Mouse (Mus musculus): ENCODE results near the gene Cacna1i. TPM values are rescaled to one million over a fixed set of nuclear protein-coding genes. Genes with fewer than 3 reads are reported as not detected.
A peak's percentile ranks its signal among the peaks of the same experiment; 100 is the strongest.

Cacna1i gene
- polyA plus RNA-seq, 1 experiment from 2014 or later, result not detected

GRCm38 (mm10) chr15:80279053-80279452 lies 8.0 kb upstream of the Cacna1i start:
- no peak for DNase-seq (ENCODE audit: low spot score)
- no peak overlapping the region for H3K27ac ChIP-seq
- H3K4me3 ChIP-seq (replicated peaks; ENCODE audit: low read depth, low read length), result no peak overlapping the region
- no peak for ATAC-seq (replicated peaks; ENCODE audit: low FRiP score, low read depth)
- no peak for TF ChIP-seq CTCF (IDR thresholded peaks at IDR 0.05; ENCODE audit: low read depth)
- H3K36me3 ChIP-seq (ENCODE audit: insufficient read depth, low read length), result no peaks in the 10 kb centered on the region
- no peaks in the 10 kb centered on the region for H3K4me1 ChIP-seq (replicated peaks; ENCODE audit: insufficient read depth, low read length)
- no peaks in the 10 kb centered on the region for H3K9me3 ChIP-seq (replicated peaks; ENCODE audit: low read length)
- WGBS, result 83% methylated on average over 2 of the region's 2 CpGs
- no peak overlapping the region for H3K4me2 ChIP-seq (ENCODE audit: low read length)
- peaks cover 3% of the 10 kb centered on the region; the same call in 1 of the 2 replicates for H3K27me3 ChIP-seq (ENCODE audit: insufficient read depth, low read length)
- no peak overlapping the region for H3K9ac ChIP-seq (ENCODE audit: low read depth, low read length)

- ATAC-seq (replicated peaks; ENCODE audit: low FRiP score, low read depth), result no peak
- Histone ChIP-seq H3K36me3 (ENCODE audit: insufficient read depth, low read length) (no peaks in the 10 kb centered on the region), H3K9me3 (replicated peaks; ENCODE audit: low read length) (no peaks in the 10 kb centered on the region), H3K9ac (ENCODE audit: low read depth, low read length) (no peak overlapping the region), H3K4me1 (replicated peaks; ENCODE audit: insufficient read depth, low read length) (no peaks in the 10 kb centered on the region), H3K4me3 (replicated peaks; ENCODE audit: low read depth, low read length) (no peak overlapping the region), H3K27me3 (ENCODE audit: insufficient read depth, low read length) (peaks cover 3% of the 10 kb centered on the region; the same call in 1 of the 2 replicates), H3K4me2 (ENCODE audit: low read length) (no peak overlapping the region), H3K27ac (no peak overlapping the region)
- WGBS, result 22% methylated on average over 6 of the region's 6 CpGs
- peak; percentile 71 for TF ChIP-seq CTCF (IDR thresholded peaks at IDR 0.05; ENCODE audit: low read depth)
- DNase-seq (ENCODE audit: low spot score), result no peak
These were observed 6.4 kb upstream of the Cacna1i start for GRCm38 (mm10) chr15:80280646-80281045.

- DNase-seq (ENCODE audit: low spot score) (no peak), ATAC-seq (replicated peaks; ENCODE audit: low FRiP score, low read depth) (no peak)
- Histone ChIP-seq H3K4me3 (replicated peaks; ENCODE audit: low read depth, low read length) (peak overlapping the region; percentile 41), H3K36me3 (ENCODE audit: insufficient read depth, low read length) (no peaks in the 10 kb centered on the region), H3K9me3 (replicated peaks; ENCODE audit: low read length) (no peaks in the 10 kb centered on the region), H3K27ac (no peak overlapping the region), H3K4me1 (replicated peaks; ENCODE audit: insufficient read depth, low read length) (peaks cover 3% of the 10 kb centered on the region; the same call in 1 of the 2 replicates), H3K9ac (ENCODE audit: low read depth, low read length) (no peak overlapping the region), H3K4me2 (ENCODE audit: low read length) (peak overlapping the region; percentile 76), H3K27me3 (ENCODE audit: insufficient read depth, low read length) (peaks cover 34% of the 10 kb centered on the region)
- WGBS, result 2% methylated on average over 23 of the region's 23 CpGs
- TF ChIP-seq CTCF (IDR thresholded peaks at IDR 0.05; ENCODE audit: low read depth), result no peak
These were observed 998 bp downstream of the Cacna1i start for GRCm38 (mm10) chr15:80288036-80288435.

- H3K36me3 ChIP-seq (ENCODE audit: insufficient read depth, low read length), result no peaks in the 10 kb centered on the region
- 14% methylated on average over 10 of the region's 10 CpGs for WGBS
- no peak overlapping the region for H3K4me2 ChIP-seq (ENCODE audit: low read length)
- H3K27me3 ChIP-seq (ENCODE audit: insufficient read depth, low read length), result peaks cover 34% of the 10 kb centered on the region
- H3K4me1 ChIP-seq (replicated peaks; ENCODE audit: insufficient read depth, low read length), result peaks cover 3% of the 10 kb centered on the region; the same call in 1 of the 2 replicates
- peak; percentile 74 for TF ChIP-seq CTCF (IDR thresholded peaks at IDR 0.05; ENCODE audit: low read depth)
- ATAC-seq (replicated peaks; ENCODE audit: low FRiP score, low read depth) (no peak), DNase-seq (ENCODE audit: low spot score) (peak; percentile 78)
- H3K4me3 ChIP-seq (replicated peaks; ENCODE audit: low read depth, low read length), result no peak overlapping the region
- no peak overlapping the region for H3K9ac ChIP-seq (ENCODE audit: low read depth, low read length)
- H3K9me3 ChIP-seq (replicated peaks; ENCODE audit: low read length), result no peaks in the 10 kb centered on the region
- H3K27ac ChIP-seq, result no peak overlapping the region
These were observed 2.4 kb downstream of the Cacna1i start for GRCm38 (mm10) chr15:80289436-80289835.

- ATAC-seq (replicated peaks; ENCODE audit: low FRiP score, low read depth) (no peak), DNase-seq (ENCODE audit: low spot score) (no peak)
- Histone ChIP-seq H3K9me3 (replicated peaks; ENCODE audit: low read length) (no peaks in the 10 kb centered on the region), H3K4me1 (replicated peaks; ENCODE audit: insufficient read depth, low read length) (no peaks in the 10 kb centered on the region), H3K9ac (ENCODE audit: low read depth, low read length) (no peak overlapping the region), H3K36me3 (ENCODE audit: insufficient read depth, low read length) (no peaks in the 10 kb centered on the region), H3K4me3 (replicated peaks; ENCODE audit: low read depth, low read length) (no peak overlapping the region), H3K27ac (no peak overlapping the region), H3K27me3 (ENCODE audit: insufficient read depth, low read length) (no peaks in the 10 kb centered on the region), H3K4me2 (ENCODE audit: low read length) (no peak overlapping the region)
- WGBS, result 100% methylated on average over 1 of the region's 1 CpGs
- TF ChIP-seq CTCF (IDR thresholded peaks at IDR 0.05; ENCODE audit: low read depth), result peak; percentile 38
These were observed 10.1 kb downstream of the Cacna1i start for GRCm38 (mm10) chr15:80297146-80297545.

GRCm38 (mm10) chr15:80303779-80304178 lies 16.7 kb downstream of the Cacna1i start:
- Histone ChIP-seq H3K4me3 (replicated peaks; ENCODE audit: low read depth, low read length) (no peak overlapping the region), H3K9ac (ENCODE audit: low read depth, low read length) (no peak overlapping the region), H3K4me1 (replicated peaks; ENCODE audit: insufficient read depth, low read length) (no peaks in the 10 kb centered on the region), H3K9me3 (replicated peaks; ENCODE audit: low read length) (no peaks in the 10 kb centered on the region), H3K27me3 (ENCODE audit: insufficient read depth, low read length) (no peaks in the 10 kb centered on the region), H3K4me2 (ENCODE audit: low read length) (no peak overlapping the region), H3K36me3 (ENCODE audit: insufficient read depth, low read length) (no peaks in the 10 kb centered on the region), H3K27ac (no peak overlapping the region)
- WGBS, result 45% methylated on average over 14 of the region's 14 CpGs
- no peak for TF ChIP-seq CTCF (IDR thresholded peaks at IDR 0.05; ENCODE audit: low read depth)
- ATAC-seq (replicated peaks; ENCODE audit: low FRiP score, low read depth) (no peak), DNase-seq (ENCODE audit: low spot score) (no peak)

- no peak for DNase-seq (ENCODE audit: low spot score)
- no peak for ATAC-seq (replicated peaks; ENCODE audit: low FRiP score, low read depth)
- H3K4me1 ChIP-seq (replicated peaks; ENCODE audit: insufficient read depth, low read length), result no peaks in the 10 kb centered on the region
- no peak overlapping the region for H3K27ac ChIP-seq
- H3K9me3 ChIP-seq (replicated peaks; ENCODE audit: low read length), result no peaks in the 10 kb centered on the region
- no peak overlapping the region for H3K9ac ChIP-seq (ENCODE audit: low read depth, low read length)
- TF ChIP-seq CTCF (IDR thresholded peaks at IDR 0.05; ENCODE audit: low read depth), result no peak
- no peak overlapping the region for H3K4me3 ChIP-seq (replicated peaks; ENCODE audit: low read depth, low read length)
- H3K4me2 ChIP-seq (ENCODE audit: low read length), result no peak overlapping the region
- WGBS, result 72% methylated on average over 12 of the region's 12 CpGs
- no peaks in the 10 kb centered on the region for H3K27me3 ChIP-seq (ENCODE audit: insufficient read depth, low read length)
- H3K36me3 ChIP-seq (ENCODE audit: insufficient read depth, low read length), result no peaks in the 10 kb centered on the region
These were observed 17.1 kb downstream of the Cacna1i start for GRCm38 (mm10) chr15:80304188-80304587.
